Mouse (Mus musculus) ES-Bruce4 (cell line): ENCODE measurements around the gene Cdkal1. TPM values are rescaled to one million over a fixed set of nuclear protein-coding genes. Genes with fewer than 3 reads are reported as not detected.

Experiments
- H3K27ac ChIP-seq: 2 replicates; pipeline ENCODE4 v1.5.1; 2012; ENCODE audit warnings: low read length, inconsistent platforms; ENCODE audit not compliant: insufficient read depth
- H3K27me3 ChIP-seq: 2 replicates; pipeline ENCODE4 v1.6.1; 2012; ENCODE audit warnings: mild to moderate bottlenecking, low read length, inconsistent platforms; ENCODE audit not compliant: control insufficient read depth, poor library complexity, insufficient read depth, severe bottlenecking
- H3K36me3 ChIP-seq: 2 replicates; pipeline ENCODE4 v1.6.1; 2012; ENCODE audit warnings: inconsistent platforms, mild to moderate bottlenecking, low read length, moderate library complexity; ENCODE audit not compliant: control insufficient read depth, poor library complexity, insufficient read depth, severe bottlenecking
- H3K4me1 ChIP-seq: one replicate; pipeline ENCODE4 v1.8.1; 2011; ENCODE audit warnings: low read length; ENCODE audit not compliant: control insufficient read depth, insufficient read depth
- H3K4me3 ChIP-seq: 2 replicates; pipeline ENCODE4 v1.5.1; 2011; ENCODE audit warnings: low read depth, mild to moderate bottlenecking, low read length
- H3K9ac ChIP-seq: 2 replicates; pipeline ENCODE4 v1.6.1; 2012; ENCODE audit warnings: low read depth, mild to moderate bottlenecking, inconsistent platforms; ENCODE audit not compliant: poor library complexity, severe bottlenecking
- H3K9me3 ChIP-seq: replicated peaks from 2 replicates; pipeline ENCODE4 v1.6.1; 2012; ENCODE audit warnings: mild to moderate bottlenecking, low read length, inconsistent platforms; ENCODE audit not compliant: control insufficient read depth, poor library complexity, insufficient read depth, severe bottlenecking
- CTCF ChIP-seq: IDR thresholded peaks from one replicate; pipeline ENCODE4 v1.8.1; 2011; ENCODE audit warnings: low read depth, low read length
- EP300 ChIP-seq: IDR thresholded peaks from 2 replicates; pipeline ENCODE4 v1.6.1; 2011; ENCODE audit warnings: low read depth, low read length; ENCODE audit not compliant: insufficient read depth
- POLR2A ChIP-seq: IDR thresholded peaks from one replicate; pipeline ENCODE4 v1.8.1; 2011; ENCODE audit warnings: low read length; ENCODE audit not compliant: insufficient read depth
- polyA plus RNA-seq: library from polyadenylated mRNA; stranded (reverse); fragments of >200 nt; gene quantifications from 2 replicates; pipeline ENCODE4 v1.2.4, GENCODE M21; 2011; ENCODE audit warnings: low read depth; ENCODE audit not compliant: missing spikeins, insufficient read depth, insufficient read length

Gene Cdkal1
- polyA plus RNA-seq, 1 experiment, result 43.4 TPM

DNA sequence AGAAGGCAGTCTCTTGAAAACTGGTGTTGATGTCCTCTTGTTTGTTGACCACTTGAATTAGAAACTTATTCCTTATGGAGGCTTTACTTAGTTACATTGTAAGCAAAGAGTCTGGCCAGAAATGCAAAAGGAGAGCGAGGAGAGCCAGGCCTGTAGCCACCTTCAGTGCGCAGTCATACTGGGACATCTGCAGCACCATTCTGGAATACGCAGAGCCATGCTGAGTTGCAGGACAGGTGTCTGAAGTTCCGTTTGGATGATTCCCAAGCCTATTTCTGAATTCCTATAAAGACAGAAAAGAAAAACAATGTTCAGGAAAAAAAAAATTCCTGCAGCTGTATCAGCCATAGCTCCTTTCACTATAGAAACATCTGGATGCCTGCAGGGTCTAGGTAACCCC lies 529.5 kb downstream of the Cdkal1 start:
- no peaks in the 10 kb centered on the region for H3K9me3 ChIP-seq
- no peaks in the 10 kb centered on the region for H3K27me3 ChIP-seq
- TF ChIP-seq CTCF (no peak), POLR2A (no peak), EP300 (no peak)
- H3K9ac ChIP-seq, result no peak overlapping the region
- H3K36me3 ChIP-seq, result no peaks in the 10 kb centered on the region
- H3K4me3 ChIP-seq, result no peak overlapping the region
- no peaks in the 10 kb centered on the region for H3K4me1 ChIP-seq
- H3K27ac ChIP-seq, result no peak overlapping the region

GRCm38 (mm10) chr13:29320421-29320820 lies 535.1 kb downstream of the Cdkal1 start:
- no peaks in the 10 kb centered on the region for H3K27me3 ChIP-seq
- TF ChIP-seq CTCF (no peak), EP300 (no peak), POLR2A (no peak)
- H3K36me3 ChIP-seq, result no peaks in the 10 kb centered on the region
- H3K9me3 ChIP-seq, result no peaks in the 10 kb centered on the region
- no peak overlapping the region for H3K9ac ChIP-seq
- no peak overlapping the region for H3K4me3 ChIP-seq
- no peak overlapping the region for H3K27ac ChIP-seq
- no peaks in the 10 kb centered on the region for H3K4me1 ChIP-seq

- Histone ChIP-seq H3K9me3 (no peaks in the 10 kb centered on the region), H3K4me1 (no peaks in the 10 kb centered on the region), H3K9ac (no peak overlapping the region), H3K27me3 (no peaks in the 10 kb centered on the region), H3K27ac (no peak overlapping the region), H3K4me3 (no peak overlapping the region), H3K36me3 (no peaks in the 10 kb centered on the region)
- TF ChIP-seq POLR2A (no peak), EP300 (no peak), CTCF (no peak)
Measured at GRCm38 (mm10) chr13:29317703-29318102, 537.8 kb downstream of the Cdkal1 start.

DNA sequence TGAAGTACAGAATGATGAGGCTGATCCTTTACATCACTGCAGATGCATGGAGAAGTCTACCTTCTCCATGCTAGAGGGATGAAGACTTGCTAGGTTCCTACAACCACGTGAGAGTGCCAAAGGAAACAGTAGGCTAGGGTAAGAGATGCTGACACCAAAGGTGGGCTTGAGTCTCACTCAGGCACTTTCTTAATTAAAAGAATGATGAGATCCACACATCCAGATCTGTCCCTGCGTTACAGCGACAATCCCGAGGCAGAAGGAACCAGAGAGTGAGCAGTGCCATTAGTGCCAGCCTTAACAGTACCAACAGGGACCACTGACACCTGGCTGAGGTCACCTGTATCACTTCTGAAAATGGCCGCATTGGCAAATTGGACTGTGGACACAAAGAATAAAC lies 539.2 kb downstream of the Cdkal1 start:
- TF ChIP-seq CTCF (no peak), POLR2A (no peak)
- Histone ChIP-seq H3K4me1 (no peaks in the 10 kb centered on the region), H3K4me3 (no peak overlapping the region), H3K27ac (no peak overlapping the region), H3K9me3 (0 out of 2 replicates have a peak, but pooled peaks cover 1% of the 10 kb centered on the region), H3K36me3 (no peaks in the 10 kb centered on the region), H3K27me3 (no peaks in the 10 kb centered on the region), H3K9ac (no peak overlapping the region)

GRCm38 (mm10) chr13:29312026-29312425 lies 543.4 kb downstream of the Cdkal1 start:
- Histone ChIP-seq H3K9me3 (peaks cover 6% of the 10 kb centered on the region), H3K9ac (no peak overlapping the region), H3K4me1 (no peaks in the 10 kb centered on the region), H3K36me3 (no peaks in the 10 kb centered on the region), H3K27me3 (no peaks in the 10 kb centered on the region), H3K27ac (no peak overlapping the region), H3K4me3 (no peak overlapping the region)
- TF ChIP-seq EP300, result no peak
- TF ChIP-seq POLR2A, result no peak
- TF ChIP-seq CTCF, result no peak

DNA sequence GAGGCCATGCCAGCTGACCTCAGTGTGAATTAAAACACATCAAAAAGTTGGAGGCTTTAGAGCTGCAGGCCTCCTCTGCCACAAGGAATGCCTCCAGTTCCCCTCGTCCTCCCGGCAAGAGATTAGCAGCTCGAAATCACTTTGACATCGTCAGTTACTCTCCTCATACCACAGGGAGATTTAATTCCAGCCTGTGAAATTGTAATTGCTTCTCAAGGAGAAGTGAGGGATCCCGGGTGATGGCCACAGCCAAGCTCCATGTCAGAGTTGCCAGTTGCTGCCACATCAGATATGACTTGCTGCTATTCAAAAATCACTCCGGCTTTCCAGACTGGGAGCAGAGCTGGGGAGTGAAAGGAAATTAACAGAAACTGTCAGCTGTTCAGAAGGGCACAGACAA lies 548.1 kb downstream of the Cdkal1 start:
- H3K9me3 ChIP-seq, result peaks cover 6% of the 10 kb centered on the region
- no peak overlapping the region for H3K9ac ChIP-seq
- H3K36me3 ChIP-seq, result no peaks in the 10 kb centered on the region
- no peaks in the 10 kb centered on the region; the same call in 1 of the 2 replicates for H3K27me3 ChIP-seq
- H3K4me3 ChIP-seq, result no peak overlapping the region
- no peak overlapping the region for H3K27ac ChIP-seq
- H3K4me1 ChIP-seq, result no peaks in the 10 kb centered on the region
- TF ChIP-seq POLR2A (no peak), CTCF (no peak), EP300 (no peak)
